Comparison of ENCODE assay signal across 9 mouse cellular contexts in the genomic region with DNA sequence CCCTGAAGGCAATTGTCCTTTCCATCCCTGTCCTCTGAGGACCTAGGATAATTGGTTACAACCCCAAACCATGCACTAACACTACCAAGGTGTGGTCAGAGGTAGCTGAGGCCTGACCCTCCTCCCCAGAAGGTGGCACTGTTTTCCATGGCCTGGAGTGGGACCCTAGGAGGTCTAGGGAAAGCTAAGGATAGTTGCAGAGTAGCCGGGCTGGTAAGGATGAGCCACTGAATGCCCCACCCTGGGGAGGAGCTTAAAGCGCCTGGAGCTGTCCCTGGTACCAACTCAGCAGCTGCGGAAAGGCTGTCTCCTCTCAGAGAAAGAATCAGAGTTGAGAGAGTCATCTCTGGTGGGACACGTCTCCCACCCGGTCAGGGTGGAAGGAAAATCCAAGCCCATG. TPM values are rescaled to one million over a fixed set of nuclear protein-coding genes. Genes with fewer than 3 reads are reported as not detected.
DNase-seq lines count a peak whose midpoint lies in the region; ATAC-seq and TF ChIP-seq lines count a peak whose summit lies in the region.
"Had no signal": no experiment of that assay in that cellular context is flagged by ENCODE, and none has a peak within 500 bp of the region (broad histone marks: within the 10 kb centered on the region; RNA-seq: fewer than 3 reads in every experiment).

No protein-coding gene starts in this region.

- 6% methylated on average over 5 of the region's 5 CpGs for WGBS in forebrain, embryonic 14.5 days
- under 1% methylated on average over 5 of the region's 5 CpGs for whole genome bisulfite sequencing in forebrain, embryonic 11.5 days
- 2% methylated on average over 5 of the region's 5 CpGs for WGBS in kidney, adult 2 months

- H3K9me3 ChIP-seq in forebrain, embryonic 14.5 days (replicated peaks; ENCODE audit: control insufficient read depth, low read length) = no peaks in the 10 kb centered on the region
- H3K9me3 ChIP-seq in forebrain, embryonic 11.5 days (ENCODE audit: control insufficient read depth, low read length) = no peaks in the 10 kb centered on the region
- H3K9me3 ChIP-seq: hindbrain, embryonic 15.5 days had no signal

- H3K27ac ChIP-seq in forebrain, embryonic 14.5 days (ENCODE audit: low read depth, low read length) = no peak overlapping the region
- H3K27ac ChIP-seq in forebrain, embryonic 11.5 days (ENCODE audit: low read depth, low read length) = no peak overlapping the region
- no peak overlapping the region for H3K27ac ChIP-seq in kidney, adult 2 months (ENCODE audit: insufficient read depth, low read depth, low read length)
- H3K27ac ChIP-seq: hindbrain, embryonic 15.5 days had no signal

- no peak overlapping the region for H3K4me2 ChIP-seq in forebrain, embryonic 14.5 days (ENCODE audit: low read length)
- H3K4me2 ChIP-seq in forebrain, embryonic 11.5 days (ENCODE audit: low read depth, low read length, severe bottlenecking) = no peak overlapping the region

- peak; percentile 10 for DNase-seq in forebrain, embryonic 14.5 days (ENCODE audit: low spot score)
- DNase-seq in forebrain, embryonic 11.5 days (ENCODE audit: low spot score) = no peak
- DNase-seq in 3T3-L1 (ENCODE audit: low read depth, low spot score) = peak; percentile 47
- peak; percentile 14 for DNase-seq in brain, embryonic 14.5 days (ENCODE audit: low read depth)
- peak; percentile 25 for DNase-seq in kidney, adult 2 months
- DNase-seq in mesoderm, embryonic 11.5 days (ENCODE audit: low read depth, low spot score) = peak; percentile 68
- DNase-seq in T-cell, adult 2 months (ENCODE audit: low spot score) = no peak
- no peak for DNase-seq in spleen, adult 18-20 months

- no peak for TF ChIP-seq POLR2A in brain, embryonic 14.5 days (IDR thresholded peaks at IDR 0.05; ENCODE audit: borderline replicate concordance, extremely low read depth, insufficient read depth, insufficient read length, poor library complexity, severe bottlenecking)
- no peak for TF ChIP-seq POLR2A in kidney, adult 2 months (IDR thresholded peaks at IDR 0.05; ENCODE audit: low read depth, low read length)

- ATAC-seq in forebrain, embryonic 14.5 days = no peak
- no peak for ATAC-seq in forebrain, embryonic 11.5 days (replicated peaks; ENCODE audit: low FRiP score)

- peak; percentile 36; the same call in 1 of the 2 replicates for TF ChIP-seq CTCF in brain, embryonic 14.5 days (IDR thresholded peaks at IDR 0.05; ENCODE audit: borderline replicate concordance, extremely low read depth, insufficient read depth, insufficient read length)
- peak; percentile 46; the same call in 1 of the 2 replicates for TF ChIP-seq CTCF in kidney, adult 2 months (conservative IDR thresholded peaks at IDR 0.05; ENCODE audit: insufficient read depth, insufficient read length, low read depth, low read length)

- no peaks in the 10 kb centered on the region for H3K4me1 ChIP-seq in forebrain, embryonic 14.5 days (ENCODE audit: control insufficient read depth, insufficient read depth, low read length)
- no peaks in the 10 kb centered on the region for H3K4me1 ChIP-seq in forebrain, embryonic 11.5 days (replicated peaks; ENCODE audit: control insufficient read depth, insufficient read depth, low read length)
- H3K4me1 ChIP-seq in kidney, adult 2 months (ENCODE audit: control insufficient read depth, insufficient read depth, low read length) = no peaks in the 10 kb centered on the region

- no peak overlapping the region for H3K4me3 ChIP-seq in forebrain, embryonic 14.5 days (ENCODE audit: low read depth, low read length)
- H3K4me3 ChIP-seq in forebrain, embryonic 11.5 days (ENCODE audit: low read depth, low read length) = no peak overlapping the region
- H3K4me3 ChIP-seq in kidney, adult 2 months (ENCODE audit: insufficient read depth, low read depth, low read length) = no peak overlapping the region
- H3K4me3 ChIP-seq: hindbrain, embryonic 15.5 days had no signal

- H3K36me3 ChIP-seq in forebrain, embryonic 14.5 days (ENCODE audit: control insufficient read depth, insufficient read depth, low read length) = no peaks in the 10 kb centered on the region
- no peaks in the 10 kb centered on the region for H3K36me3 ChIP-seq in forebrain, embryonic 11.5 days (ENCODE audit: control insufficient read depth, insufficient read depth, low read length)
- H3K36me3 ChIP-seq in kidney, adult 2 months (ENCODE audit: control insufficient read depth, insufficient read depth, low read length) = no peaks in the 10 kb centered on the region
- H3K36me3 ChIP-seq: hindbrain, embryonic 15.5 days had no signal

- no peak overlapping the region for H3K9ac ChIP-seq in forebrain, embryonic 14.5 days (ENCODE audit: low read length)
- no peak overlapping the region for H3K9ac ChIP-seq in forebrain, embryonic 11.5 days (ENCODE audit: low read length)
- H3K9ac ChIP-seq: hindbrain, embryonic 15.5 days had no signal

- H3K27me3 ChIP-seq in forebrain, embryonic 14.5 days (replicated peaks; ENCODE audit: control insufficient read depth, insufficient read depth, low read length) = peaks cover 21% of the 10 kb centered on the region; the same call in 1 of the 2 replicates
- H3K27me3 ChIP-seq in forebrain, embryonic 11.5 days (ENCODE audit: control insufficient read depth, insufficient read depth, low read length) = peaks cover 22% of the 10 kb centered on the region
- H3K27me3 ChIP-seq in kidney, adult 2 months (replicated peaks; ENCODE audit: control insufficient read depth, insufficient read depth, low read length) = no peaks in the 10 kb centered on the region

RNA-seq across cellular contexts. Expression of a gene that starts 28.4 kb away (rescaled TPM):
- polyA plus RNA-seq in forebrain, embryonic 14.5 days (2014; fragmentation: Nextera tagmentation; extraction: Ambion mirVana) = not detected in 2 replicates
- not detected in 2 replicates for polyA plus RNA-seq in forebrain, embryonic 11.5 days (2014; fragmentation: Nextera tagmentation; extraction: Ambion mirVana)
- not detected in 2 replicates for polyA plus RNA-seq in brain, embryonic 14.5 days (2012; rRNA removed)
- polyA plus RNA-seq in kidney, adult 2 months (2012; rRNA removed) = not detected in 2 replicates
- polyA plus RNA-seq: hindbrain, embryonic 15.5 days had no signal

RNA-seq across cellular contexts. Expression of a gene that starts 44.9 kb away (rescaled TPM):
- polyA plus RNA-seq in forebrain, embryonic 14.5 days (2014; fragmentation: Nextera tagmentation; extraction: Ambion mirVana) = 3.9 and 4.2 TPM in 2 replicates
- polyA plus RNA-seq in forebrain, embryonic 11.5 days (2014; fragmentation: Nextera tagmentation; extraction: Ambion mirVana) = 10.2 and 10.5 TPM in 2 replicates
- polyA plus RNA-seq in brain, embryonic 14.5 days (2012; rRNA removed) = 7.0 and 8.4 TPM in 2 replicates
- polyA plus RNA-seq in kidney, adult 2 months (2012; rRNA removed) = 294 and 307 TPM in 2 replicates

RNA-seq across cellular contexts. Expression of a gene that starts 59.4 kb away (rescaled TPM):
- polyA plus RNA-seq in forebrain, embryonic 14.5 days (2014; fragmentation: Nextera tagmentation; extraction: Ambion mirVana) = 8.4 and 9.2 TPM in 2 replicates
- 12.3 and 19.2 TPM in 2 replicates for polyA plus RNA-seq in forebrain, embryonic 11.5 days (2014; fragmentation: Nextera tagmentation; extraction: Ambion mirVana)
- 69.7 and 72.3 TPM in 2 replicates for polyA plus RNA-seq in brain, embryonic 14.5 days (2012; rRNA removed)
- 40.2 and 48.2 TPM in 2 replicates for polyA plus RNA-seq in kidney, adult 2 months (2012; rRNA removed)

Comparison
In these comparisons a context has a peak if more than half of its experiments do, and no peak if none do; other contexts are left out.
1. DNase-seq: peak in forebrain, embryonic 14.5 days (single experiment), 3T3-L1 (single experiment), brain, embryonic 14.5 days (single experiment), kidney, adult 2 months (single experiment) and mesoderm, embryonic 11.5 days (single experiment); none in forebrain, embryonic 11.5 days (single experiment), T-cell, adult 2 months (single experiment) and spleen, adult 18-20 months (0 of 2).
2. RNA of a gene that starts 44.9 kb away (polyA plus RNA-seq): 294 to 307 TPM in kidney, adult 2 months; 10.2 to 10.5 TPM in forebrain, embryonic 11.5 days, 7.0 to 8.4 TPM in brain, embryonic 14.5 days and 3.9 to 4.2 TPM in forebrain, embryonic 14.5 days; every median in the first group is over 10 times any median in the second.